Mouse (Mus musculus) liver, embryonic 13.5 days (tissue): ENCODE measurements around the gene BC049762. TPM values are rescaled to one million over a fixed set of nuclear protein-coding genes. Genes with fewer than 3 reads are reported as not detected.

Source experiments
- ATAC-seq: fragments of 200-750 bp; cut with Nextera tagmentation; 2 replicates; pipeline ENCODE4 v1.8.0; 2017; ENCODE audit warnings: low read depth, mild to moderate bottlenecking, moderate number of reproducible peaks, moderate library complexity
- DNase-seq: peaks from one replicate; pipeline ENCODE4 v3.0.0; 2022
- H3K27ac ChIP-seq: fragments of 300-500 bp; sonication (generic); 2 replicates; pipeline ENCODE4 v1.5.1; 2015; ENCODE audit warnings: moderate library complexity, mild to moderate bottlenecking, inconsistent platforms
- H3K27me3 ChIP-seq: fragments of 300-500 bp; sonication (generic); 2 replicates; pipeline ENCODE4 v1.6.1; 2015; ENCODE audit warnings: mild to moderate bottlenecking, inconsistent platforms
- H3K36me3 ChIP-seq: fragments of 300-500 bp; sonication (generic); 2 replicates; pipeline ENCODE4 v1.6.1; 2015; ENCODE audit warnings: mild to moderate bottlenecking, inconsistent platforms
- H3K4me1 ChIP-seq: fragments of 300-500 bp; sonication (generic); replicated peaks from 2 replicates; pipeline ENCODE4 v1.6.1; 2015; ENCODE audit warnings: inconsistent platforms
- H3K4me2 ChIP-seq: fragments of 300-500 bp; sonication (generic); 2 replicates; pipeline ENCODE4 v1.6.1; 2015; ENCODE audit warnings: inconsistent platforms, mild to moderate bottlenecking, moderate library complexity
- H3K4me3 ChIP-seq: fragments of 300-500 bp; sonication (generic); replicated peaks from 2 replicates; pipeline ENCODE4 v1.5.1; 2015; ENCODE audit warnings: mild to moderate bottlenecking, inconsistent platforms
- H3K9ac ChIP-seq: fragments of 300-500 bp; sonication (generic); 2 replicates; pipeline ENCODE4 v1.6.1; 2015; ENCODE audit warnings: mild to moderate bottlenecking, inconsistent platforms
- H3K9me3 ChIP-seq: fragments of 300-500 bp; sonication (generic); replicated peaks from 2 replicates; pipeline ENCODE4 v1.6.1; 2016; ENCODE audit warnings: inconsistent platforms
- WGBS: fragments of 180-500 bp; shearing (Covaris S2); methylation state at CpG from one replicate; pipeline ENCODE4 v1.1.7; 2015; ENCODE audit not compliant: insufficient replicate concordance; 5-methylcytosine and 5-hydroxymethylcytosine counted together
- polyA plus RNA-seq: library from polyadenylated mRNA; unstranded; fragments of >200 nt; fragmentation: Nextera tagmentation; extraction: Ambion mirVana; gene quantifications from 2 replicates; pipeline ENCODE4 v1.2.1, GENCODE M21; 2015

Gene BC049762
- polyA plus RNA-seq, 1 experiment from 2014 or later, result 0.59 TPM

GRCm38 (mm10) chr11:51214021-51214420 lies 48.8 kb downstream of the BC049762 start:
- 76% methylated on average over 7 of the region's 7 CpGs for WGBS
- no peaks in the 10 kb centered on the region for H3K4me1 ChIP-seq

GRCm38 (mm10) chr11:51211426-51211825 lies 51.4 kb downstream of the BC049762 start:
- DNase-seq (no peak), ATAC-seq (no peak)
- no peaks in the 10 kb centered on the region for H3K4me1 ChIP-seq
- no peaks in the 10 kb centered on the region for H3K36me3 ChIP-seq
- no peak overlapping the region for H3K9ac ChIP-seq
- no peak overlapping the region for H3K27ac ChIP-seq
- no peak overlapping the region for H3K4me2 ChIP-seq
- WGBS, result 62% methylated on average over 5 of the region's 5 CpGs
- no peak overlapping the region for H3K4me3 ChIP-seq
- no peaks in the 10 kb centered on the region for H3K9me3 ChIP-seq
- H3K27me3 ChIP-seq, result no peaks in the 10 kb centered on the region

More at GRCm38 (mm10) chr11:51214021-51214420, 48.8 kb downstream of the BC049762 start:
- Histone ChIP-seq H3K27me3 (no peaks in the 10 kb centered on the region), H3K4me2 (no peak overlapping the region), H3K4me3 (no peak overlapping the region), H3K27ac (no peak overlapping the region), H3K36me3 (no peaks in the 10 kb centered on the region), H3K9ac (no peak overlapping the region), H3K9me3 (no peaks in the 10 kb centered on the region; the same call in 1 of the 2 replicates)
- ATAC-seq (no peak), DNase-seq (no peak)

GRCm38 (mm10) chr11:51207758-51208157 lies 55.1 kb downstream of the BC049762 start:
- H3K4me3 ChIP-seq, result no peak overlapping the region
- no peak overlapping the region for H3K4me2 ChIP-seq
- H3K9ac ChIP-seq, result no peak overlapping the region
- ATAC-seq, result no peak
- H3K4me1 ChIP-seq, result no peaks in the 10 kb centered on the region
- no peak overlapping the region for H3K27ac ChIP-seq
- H3K27me3 ChIP-seq, result no peaks in the 10 kb centered on the region
- H3K9me3 ChIP-seq, result no peaks in the 10 kb centered on the region
- no peak for DNase-seq
- H3K36me3 ChIP-seq, result no peaks in the 10 kb centered on the region
- WGBS, result 60% methylated on average over 3 of the region's 3 CpGs

Other genes starting within 250 kb of the BC049762 start
- not detected in 2 replicates for gene Olfr54, start 248.8 kb downstream of the BC049762 start, polyA plus RNA-seq
- gene Olfr1375, start 214.9 kb downstream of the BC049762 start, polyA plus RNA-seq, result not detected in 2 replicates
- 1.5 and 2.1 TPM in 2 replicates for gene Zfp354a, start 203.8 kb downstream of the BC049762 start, polyA plus RNA-seq
- not detected in 2 replicates for gene Gm12569, start 42.6 kb downstream of the BC049762 start, polyA plus RNA-seq
- gene Clk4, start 1.3 kb downstream of the BC049762 start, polyA plus RNA-seq, result 51.0 and 62.9 TPM in 2 replicates
- 0.30 and 0.37 TPM in 2 replicates for gene Col23a1, start 26.9 kb upstream of the BC049762 start, polyA plus RNA-seq